Mouse (Mus musculus) neural tube, embryonic 14.5 days (tissue): ENCODE data around the gene Tmem132c. TPM values are rescaled to one million over a fixed set of nuclear protein-coding genes. Genes with fewer than 3 reads are reported as not detected.
A peak's percentile ranks its signal among the peaks of the same experiment; 100 is the strongest.

Source experiments
- ATAC-seq: fragments of 200-750 bp; cut with Nextera tagmentation; 2 replicates; pipeline ENCODE4 v1.8.0; 2017; ENCODE audit warnings: low read depth, mild to moderate bottlenecking, moderate TSS enrichment, moderate library complexity
- H3K27ac ChIP-seq: fragments of 300-500 bp; sonication (generic); 2 replicates; pipeline ENCODE4 v1.5.1; 2014; ENCODE audit warnings: low read depth, mild to moderate bottlenecking, control low read depth, low read length, moderate library complexity, mixed read lengths
- H3K27me3 ChIP-seq: fragments of 300-500 bp; sonication (generic); 2 replicates; pipeline ENCODE4 v1.6.1; 2014; ENCODE audit warnings: low read length; ENCODE audit not compliant: control insufficient read depth, insufficient read depth
- H3K36me3 ChIP-seq: fragments of 300-500 bp; sonication (generic); 2 replicates; pipeline ENCODE4 v1.6.1; 2014; ENCODE audit warnings: low read length, mixed read lengths; ENCODE audit not compliant: control insufficient read depth, insufficient read depth
- H3K4me1 ChIP-seq: fragments of 300-500 bp; sonication (generic); 2 replicates; pipeline ENCODE4 v1.6.1; 2014; ENCODE audit warnings: low read length; ENCODE audit not compliant: control insufficient read depth, insufficient read depth
- H3K4me2 ChIP-seq: fragments of 300-500 bp; sonication (generic); 2 replicates; pipeline ENCODE4 v1.6.1; 2014; ENCODE audit warnings: mild to moderate bottlenecking, low read depth, low read length, control low read depth
- H3K4me3 ChIP-seq: fragments of 300-500 bp; sonication (generic); 2 replicates; pipeline ENCODE4 v1.5.1; 2014; ENCODE audit warnings: low read depth, low read length, control low read depth, mixed read lengths
- H3K9ac ChIP-seq: fragments of 300-500 bp; sonication (generic); replicated peaks from 2 replicates; pipeline ENCODE4 v1.6.1; 2014; ENCODE audit warnings: low read depth, mild to moderate bottlenecking, control low read depth, low read length, mixed read lengths
- H3K9me3 ChIP-seq: fragments of 300-500 bp; sonication (generic); 2 replicates; pipeline ENCODE4 v1.6.1; 2016; ENCODE audit warnings: low read length; ENCODE audit not compliant: control insufficient read depth
- WGBS: fragments of 180-500 bp; shearing (Covaris S2); extraction: QIAGEN DNeasy Blood & Tissue Kit; methylation state at CpG from one replicate; pipeline ENCODE4 v1.1.7; 2014; 5-methylcytosine and 5-hydroxymethylcytosine counted together
- polyA plus RNA-seq: library from polyadenylated mRNA; unstranded; fragments of >200 nt; fragmentation: Nextera tagmentation; extraction: Ambion mirVana; gene quantifications from 2 replicates; pipeline ENCODE4 v1.2.1, GENCODE M21; 2014

Tmem132c gene
- 9.4 and 16.0 TPM in 2 replicates for polyA plus RNA-seq

DNA sequence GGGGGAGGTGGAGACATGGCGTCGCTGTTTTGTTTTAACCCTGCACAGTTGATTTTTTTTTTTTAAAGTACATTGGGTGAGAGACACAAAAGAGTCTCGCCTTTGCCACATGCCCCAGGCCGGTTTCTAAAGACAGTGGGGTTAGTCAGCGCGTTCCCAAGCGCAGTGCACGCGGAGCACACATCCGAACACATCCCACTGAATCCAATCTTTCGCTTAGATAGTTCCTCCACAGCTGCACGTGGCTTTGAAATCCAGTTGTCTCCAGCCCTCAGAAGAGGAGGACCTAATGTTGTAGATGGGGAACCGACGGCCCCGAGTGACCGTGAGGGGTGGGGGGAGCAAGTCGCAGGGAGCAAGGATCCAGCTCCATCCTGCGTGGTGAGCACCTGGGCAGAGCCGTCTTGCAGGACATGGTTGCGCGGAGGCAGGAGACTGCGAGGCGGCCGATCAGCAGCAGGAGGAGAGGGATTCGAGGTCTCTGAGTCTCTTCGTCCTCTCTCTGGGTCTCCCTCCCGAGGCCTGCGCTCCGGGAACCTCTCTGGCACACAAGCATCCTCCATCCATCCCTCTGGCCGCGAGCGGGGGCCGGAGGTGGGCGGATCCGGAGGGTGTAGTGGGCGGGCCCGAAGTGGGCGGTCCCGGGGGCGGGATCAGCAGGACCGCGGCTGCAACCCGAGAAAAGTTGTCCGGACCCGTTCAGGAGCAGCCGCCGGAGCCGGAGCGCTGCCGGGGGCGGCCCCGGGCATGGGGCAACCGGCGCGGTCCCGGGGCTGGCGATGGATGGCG, at the start of gene Tmem132c:
Gene Tmem132c (plus strand): TSS at position 673 of the 789 bp plus-strand sequence.
- ATAC-seq, result peak; percentile 92
- Histone ChIP-seq H3K4me2 (peak within 1 kb of the TSS; percentile 73), H3K4me1 (peaks cover 7% of the 10 kb centered on the region; the same call in 1 of the 2 replicates), H3K9me3 (no peaks in the 10 kb centered on the region), H3K36me3 (no peaks in the 10 kb centered on the region), H3K27me3 (no peaks in the 10 kb centered on the region; the same call in 1 of the 2 replicates), H3K4me3 (peak within 1 kb of the TSS; percentile 60), H3K27ac (no peak within 1 kb of the TSS), H3K9ac (peak within 1 kb of the TSS; percentile 54)
- WGBS, result 0% methylated on average over 58 of the region's 58 CpGs

DNA sequence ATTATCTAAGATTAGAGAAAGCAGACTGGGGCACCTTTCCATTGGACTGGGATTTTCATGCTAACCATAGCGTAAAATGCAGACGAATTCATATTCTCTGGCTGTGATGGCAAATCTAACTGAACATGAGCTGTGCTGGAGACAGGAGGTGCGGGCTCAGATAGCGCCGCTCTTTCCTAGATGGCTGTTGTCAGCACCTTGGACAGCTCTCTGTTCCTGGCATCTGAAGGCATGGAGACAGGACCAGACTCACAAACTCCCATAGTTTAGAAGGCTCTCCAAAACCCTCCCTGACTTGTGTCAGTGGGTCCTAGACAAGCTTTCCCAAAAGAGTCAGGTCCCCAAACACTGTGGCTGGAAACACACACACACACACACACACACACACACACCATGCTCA, 49.7 kb upstream of the Tmem132c start:
- Histone ChIP-seq H3K4me3 (no peak overlapping the region), H3K9me3 (no peaks in the 10 kb centered on the region), H3K36me3 (no peaks in the 10 kb centered on the region), H3K4me2 (no peak overlapping the region), H3K4me1 (no peaks in the 10 kb centered on the region), H3K27me3 (no peaks in the 10 kb centered on the region), H3K9ac (no peak overlapping the region), H3K27ac (no peak overlapping the region)
- ATAC-seq, result no peak
- 36% methylated on average over 5 of the region's 5 CpGs for WGBS

DNA sequence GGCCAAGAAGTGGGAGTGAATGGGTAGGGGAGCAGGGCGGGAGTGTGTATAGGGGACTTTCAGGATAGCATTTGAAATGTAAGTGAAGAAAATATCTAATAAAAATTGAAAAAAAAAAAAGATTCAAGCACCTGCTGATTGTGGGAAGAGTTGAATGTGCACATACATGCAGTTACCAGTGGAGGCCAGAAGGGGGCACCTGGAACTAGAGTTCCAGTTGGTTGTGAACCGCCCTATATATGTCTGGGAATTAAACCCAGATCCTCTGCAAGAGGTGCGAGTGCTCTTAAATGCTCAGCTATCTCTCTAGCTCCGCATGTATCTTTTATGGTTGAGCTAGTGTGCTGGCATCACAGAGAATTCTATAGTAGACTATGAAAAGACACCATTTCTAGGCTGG, 42.8 kb upstream of the Tmem132c start:
- Histone ChIP-seq H3K4me3 (no peak overlapping the region), H3K4me2 (no peak overlapping the region), H3K27me3 (no peaks in the 10 kb centered on the region), H3K4me1 (no peaks in the 10 kb centered on the region), H3K9ac (no peak overlapping the region), H3K27ac (no peak overlapping the region), H3K9me3 (no peaks in the 10 kb centered on the region), H3K36me3 (no peaks in the 10 kb centered on the region)
- no peak for ATAC-seq
- 59% methylated on average over 4 of the region's 4 CpGs for WGBS

DNA sequence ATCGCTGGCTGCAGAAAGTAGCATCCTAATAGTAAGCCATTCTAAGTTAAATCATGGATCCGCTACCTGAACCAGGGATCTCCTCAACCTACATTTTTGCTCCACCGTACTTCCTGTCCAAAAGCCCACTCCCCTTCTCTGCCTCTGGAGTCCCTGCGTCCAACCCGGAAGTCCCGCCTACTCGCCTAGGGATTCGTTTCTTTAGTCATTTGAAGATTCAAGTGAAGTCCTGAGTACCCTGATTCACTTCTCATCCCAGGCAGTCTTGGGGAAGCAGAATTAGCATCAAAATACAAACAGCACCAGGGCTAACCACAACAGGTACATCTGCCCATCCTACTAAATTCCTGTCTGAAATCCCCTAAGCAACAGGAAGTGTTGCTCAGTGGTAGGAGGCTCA, 36.7 kb upstream of the Tmem132c start:
- 88% methylated on average over 8 of the region's 8 CpGs for WGBS
- no peaks in the 10 kb centered on the region for H3K4me1 ChIP-seq
- no peaks in the 10 kb centered on the region for H3K27me3 ChIP-seq
- no peak overlapping the region for H3K4me2 ChIP-seq
- no peak overlapping the region for H3K27ac ChIP-seq
- H3K9ac ChIP-seq, result no peak overlapping the region
- H3K36me3 ChIP-seq, result no peaks in the 10 kb centered on the region
- ATAC-seq, result no peak
- no peaks in the 10 kb centered on the region for H3K9me3 ChIP-seq
- no peak overlapping the region for H3K4me3 ChIP-seq

DNA sequence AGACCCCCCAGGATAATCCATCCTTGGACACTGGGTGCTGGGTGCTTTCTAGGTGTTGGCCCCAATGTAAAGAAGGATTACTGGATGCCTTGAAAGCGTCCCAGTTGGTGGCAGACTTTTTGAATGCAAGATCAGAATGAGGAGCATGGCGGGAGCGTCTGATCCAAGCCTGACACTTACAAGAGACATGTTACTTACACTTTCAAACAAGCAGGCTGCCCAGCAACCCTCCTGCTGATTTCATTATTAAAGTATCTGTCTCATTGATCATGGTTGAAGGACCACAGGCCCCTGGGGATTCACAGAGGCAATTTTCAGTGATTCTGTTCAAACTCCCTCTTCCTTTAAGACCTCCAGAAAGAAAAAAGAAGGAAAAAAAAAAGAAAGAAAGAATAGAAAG, 25.2 kb upstream of the Tmem132c start:
- Histone ChIP-seq H3K27ac (no peak overlapping the region), H3K27me3 (no peaks in the 10 kb centered on the region), H3K9me3 (no peaks in the 10 kb centered on the region), H3K36me3 (no peaks in the 10 kb centered on the region), H3K4me1 (no peaks in the 10 kb centered on the region), H3K4me2 (no peak overlapping the region), H3K9ac (no peak overlapping the region), H3K4me3 (no peak overlapping the region)
- WGBS, result 60% methylated on average over 3 of the region's 3 CpGs
- no peak for ATAC-seq

DNA sequence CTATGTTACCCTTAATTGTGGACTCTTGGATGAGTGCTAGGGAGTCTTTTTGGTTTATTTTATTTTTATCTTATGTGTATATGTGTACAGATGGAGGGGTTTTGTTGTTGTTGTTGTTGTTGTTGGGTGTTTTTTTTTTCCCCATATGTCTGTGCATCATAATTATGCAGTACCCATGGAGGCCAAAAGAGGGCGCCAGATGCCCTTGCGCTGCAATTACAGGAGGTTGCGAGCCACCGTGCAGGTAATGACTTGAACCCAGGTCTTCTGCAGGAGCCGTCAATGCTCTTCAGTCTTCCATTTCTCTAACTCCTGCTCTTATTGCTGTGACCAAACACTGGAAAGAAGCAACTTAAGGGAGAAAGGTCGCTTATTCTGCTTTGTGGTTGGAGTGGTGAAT, 23.9 kb upstream of the Tmem132c start:
- WGBS, result 61% methylated on average over 6 of the region's 6 CpGs
- no peak overlapping the region for H3K4me3 ChIP-seq
- H3K9me3 ChIP-seq, result no peaks in the 10 kb centered on the region
- H3K4me1 ChIP-seq, result no peaks in the 10 kb centered on the region
- no peak overlapping the region for H3K4me2 ChIP-seq
- H3K36me3 ChIP-seq, result no peaks in the 10 kb centered on the region
- H3K27ac ChIP-seq, result no peak overlapping the region
- H3K27me3 ChIP-seq, result no peaks in the 10 kb centered on the region
- H3K9ac ChIP-seq, result no peak overlapping the region
- ATAC-seq, result no peak

DNA sequence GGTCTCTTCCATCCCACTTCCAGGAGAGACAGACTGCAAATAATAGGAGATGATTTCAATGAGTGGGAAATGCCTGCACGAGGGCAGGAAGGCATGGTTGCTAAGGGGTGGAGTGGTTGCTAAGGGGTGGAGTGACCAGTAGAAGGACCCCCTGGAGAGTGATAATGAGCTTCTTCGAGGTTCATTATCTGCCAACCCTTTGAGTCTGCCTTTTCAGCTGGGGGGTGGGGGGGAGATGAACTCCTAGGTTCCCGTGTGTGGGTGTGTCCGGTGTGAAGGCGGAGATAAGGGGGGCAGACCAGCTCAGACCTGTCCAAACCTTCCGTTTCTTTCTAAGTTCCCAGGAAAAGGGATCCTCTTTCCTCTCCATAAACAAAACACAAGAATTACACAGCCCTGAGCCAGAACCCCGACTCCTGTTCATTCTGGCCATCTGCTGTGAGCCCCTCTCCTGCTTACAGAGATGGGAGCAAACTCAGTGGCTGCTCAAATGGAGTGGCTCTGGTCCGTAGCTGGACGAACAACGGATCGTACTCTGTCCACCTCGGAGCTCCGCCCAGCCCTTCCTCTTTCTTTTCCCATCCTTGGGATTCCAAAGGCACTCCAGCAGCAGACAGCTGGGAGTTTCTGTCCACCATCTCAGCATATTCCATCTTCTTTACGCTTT, 13.5 kb upstream of the Tmem132c start:
- peak overlapping the region; percentile 31 for H3K4me2 ChIP-seq
- peak; percentile 44; the same call in 1 of the 2 replicates for ATAC-seq
- H3K27ac ChIP-seq, result no peak overlapping the region
- no peaks in the 10 kb centered on the region for H3K36me3 ChIP-seq
- H3K4me3 ChIP-seq, result 0 out of 2 replicates have a peak overlapping the region, but pooled peaks have one; percentile 4
- H3K4me1 ChIP-seq, result peaks cover 8% of the 10 kb centered on the region; the same call in 1 of the 2 replicates
- no peaks in the 10 kb centered on the region for H3K9me3 ChIP-seq
- no peak overlapping the region for H3K9ac ChIP-seq
- WGBS, result 5% methylated on average over 14 of the region's 14 CpGs
- H3K27me3 ChIP-seq, result no peaks in the 10 kb centered on the region

DNA sequence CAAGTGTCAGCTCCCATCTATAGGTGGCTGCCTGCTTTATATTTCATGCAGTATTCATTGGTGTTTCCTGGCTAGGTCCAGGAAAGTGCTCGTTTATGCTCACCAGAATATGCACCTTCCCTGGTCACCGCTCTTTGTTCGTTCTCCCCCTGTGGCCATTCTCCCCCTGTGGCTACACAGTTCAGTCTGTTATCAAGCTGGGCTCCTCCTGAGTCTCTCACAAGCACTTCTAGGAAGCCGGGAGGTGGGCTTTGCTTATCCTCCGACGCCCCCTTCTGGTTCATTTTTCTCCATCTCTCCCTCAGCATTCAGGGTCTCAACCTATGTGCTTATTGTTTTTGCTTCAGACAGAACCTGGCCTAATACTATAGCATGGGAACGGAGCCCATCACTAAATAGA, 6.9 kb upstream of the Tmem132c start:
- 5% methylated on average over 7 of the region's 7 CpGs for WGBS
- ATAC-seq, result peak; percentile 80
- Histone ChIP-seq H3K4me1 (0 out of 2 replicates have a peak, but pooled peaks cover 10% of the 10 kb centered on the region), H3K27me3 (no peaks in the 10 kb centered on the region), H3K36me3 (no peaks in the 10 kb centered on the region), H3K9me3 (no peaks in the 10 kb centered on the region), H3K4me3 (no peak overlapping the region), H3K9ac (no peak overlapping the region), H3K4me2 (no peak overlapping the region), H3K27ac (no peak overlapping the region)

DNA sequence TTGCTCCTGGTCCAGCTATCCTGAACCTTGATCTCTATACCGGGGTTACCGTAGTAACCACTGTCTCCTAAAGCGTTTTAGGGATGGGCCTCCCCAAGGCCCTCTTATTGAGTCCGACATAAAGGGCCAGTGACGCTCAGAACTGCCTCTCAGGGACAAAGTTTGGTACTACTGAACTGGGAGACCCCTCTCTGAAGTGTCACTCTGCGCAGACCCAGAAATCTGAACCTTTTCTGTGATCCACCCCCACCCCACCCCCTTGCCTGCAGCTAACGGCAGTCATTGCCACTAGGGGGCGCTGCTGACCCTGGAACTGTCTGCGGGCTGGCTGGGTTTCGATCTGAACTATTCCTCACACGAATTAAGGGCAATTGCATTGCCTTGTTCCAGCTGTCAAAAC, 6.4 kb upstream of the Tmem132c start:
- H3K27me3 ChIP-seq, result no peaks in the 10 kb centered on the region
- WGBS, result under 1% methylated on average over 11 of the region's 11 CpGs
- no peak overlapping the region for H3K27ac ChIP-seq
- no peak overlapping the region for H3K4me3 ChIP-seq
- ATAC-seq, result peak; percentile 80
- H3K4me2 ChIP-seq, result peak overlapping the region; percentile 30; the same call in 1 of the 2 replicates
- no peaks in the 10 kb centered on the region for H3K36me3 ChIP-seq
- H3K9me3 ChIP-seq, result no peaks in the 10 kb centered on the region
- no peak overlapping the region for H3K9ac ChIP-seq
- 0 out of 2 replicates have a peak, but pooled peaks cover 10% of the 10 kb centered on the region for H3K4me1 ChIP-seq
